Mouse (Mus musculus): ENCODE data around the gene Map2.
A peak's percentile ranks its signal among the peaks of the same experiment; 100 is the strongest.

Map2 gene

GRCm38 (mm10) chr1:66175041-66175665, at the start of gene Map2:
Map2 (plus strand) TSS chr1:66175273.
- peak; percentile 92 for DNase-seq

- no peak for DNase-seq
Observed at GRCm38 (mm10) chr1:66133014-66133413, 42.1 kb upstream of the Map2 start.

- no peak for DNase-seq
Observed at GRCm38 (mm10) chr1:66135324-66135723, 39.7 kb upstream of the Map2 start.

- no peak for DNase-seq
Observed at GRCm38 (mm10) chr1:66140686-66141085, 34.4 kb upstream of the Map2 start.

- DNase-seq, result no peak
Observed at GRCm38 (mm10) chr1:66145180-66145579, 29.9 kb upstream of the Map2 start.

GRCm38 (mm10) chr1:66148825-66149514, 26.1 kb upstream of the Map2 start:
- no peak for DNase-seq

- DNase-seq, result no peak
Observed at GRCm38 (mm10) chr1:66150806-66151205, 24.3 kb upstream of the Map2 start.

- DNase-seq, result no peak
Observed at GRCm38 (mm10) chr1:66157135-66157534, 17.9 kb upstream of the Map2 start.

GRCm38 (mm10) chr1:66157589-66157988, 17.5 kb upstream of the Map2 start:
- no peak for DNase-seq

GRCm38 (mm10) chr1:66164648-66165047, 10.4 kb upstream of the Map2 start:
- peak; percentile 12 for DNase-seq

GRCm38 (mm10) chr1:66168722-66169121, 6.4 kb upstream of the Map2 start:
- DNase-seq, result no peak

GRCm38 (mm10) chr1:66172127-66172526, 2.9 kb upstream of the Map2 start:
- DNase-seq, result no peak

GRCm38 (mm10) chr1:66173630-66174029, 1.4 kb upstream of the Map2 start:
- DNase-seq, result no peak

GRCm38 (mm10) chr1:66176012-66176837, 1.2 kb downstream of the Map2 start:
- no peak for DNase-seq

GRCm38 (mm10) chr1:66176838-66177105, 1.7 kb downstream of the Map2 start:
- DNase-seq, result no peak

- no peak for DNase-seq
Observed at GRCm38 (mm10) chr1:66177489-66178170, 2.6 kb downstream of the Map2 start.

GRCm38 (mm10) chr1:66187016-66187681, 12.1 kb downstream of the Map2 start:
- DNase-seq, result peak; percentile 75

GRCm38 (mm10) chr1:66192401-66192800, 17.3 kb downstream of the Map2 start:
- no peak for DNase-seq

- DNase-seq, result no peak
Observed at GRCm38 (mm10) chr1:66192891-66193290, 17.8 kb downstream of the Map2 start.

GRCm38 (mm10) chr1:66195040-66195726, 20.1 kb downstream of the Map2 start:
- DNase-seq, result no peak

GRCm38 (mm10) chr1:66196240-66196639, 21.2 kb downstream of the Map2 start:
- DNase-seq, result no peak

- DNase-seq, result peak; percentile 39
Observed at GRCm38 (mm10) chr1:66196716-66197115, 21.6 kb downstream of the Map2 start.

Measured in right cerebral cortex, adult 18-20 months (tissue).